Mouse (Mus musculus) heart, adult 2 months (tissue): ENCODE measurements at regions not wholly inside any gene's neighbourhood (a gene's known extent, or its start where the extent isn't known, plus 50 kb on each side); places are given as distances from the start of the nearest gene placed in this dataset.

Experiments used
- CTCF ChIP-seq: fragments of 200-600 bp; IDR thresholded peaks from 2 replicates; pipeline ENCODE4 v1.8.1; 2022; ENCODE audit warnings: antibody characterized with exemption, mild to moderate bottlenecking, moderate library complexity
- POLR2A ChIP-seq: fragments of 200-500 bp; IDR thresholded peaks from 2 replicates; pipeline ENCODE4 v1.6.1; 2011; ENCODE audit warnings: mild to moderate bottlenecking, low read depth, low read length, control low read depth; ENCODE audit not compliant: insufficient read depth

DNA sequence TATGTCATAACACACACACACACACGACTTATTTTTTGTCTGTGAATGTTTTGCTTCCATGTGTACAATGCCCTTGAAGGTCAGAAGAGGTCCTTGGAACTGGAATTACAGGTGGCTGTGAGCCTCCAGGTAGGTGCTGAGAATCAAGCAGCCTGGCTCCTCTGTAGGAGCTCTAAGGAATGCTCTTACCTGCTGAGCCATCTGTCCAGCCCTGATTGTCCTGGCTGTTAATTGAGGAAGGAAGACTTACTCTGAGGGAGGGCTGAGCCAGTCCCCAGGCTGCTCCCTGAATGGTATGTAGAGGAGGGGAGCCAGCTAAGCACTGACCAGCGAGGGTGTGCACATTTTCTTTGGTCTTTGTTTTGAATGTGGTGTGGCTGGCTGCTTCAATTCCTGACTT lies 65.4 kb downstream of the Zfp281 start:
- TF ChIP-seq CTCF (no peak), POLR2A (no peak)
